Mouse (Mus musculus): ENCODE measurements at regions not wholly inside any gene's neighbourhood (a gene's known extent, or its start where the extent isn't known, plus 50 kb on each side); places are given as distances from the start of the nearest gene placed in this dataset.
"Not testable (repeated sequence)": the region's sequence is repeated elsewhere in the genome, so short reads cannot be mapped to it uniquely, and the experiment has no call there.

GRCm38 (mm10) chr1:149129767-149130287, 831.3 kb downstream of the Pla2g4a start:
- no peak for DNase-seq (ENCODE audit: low spot score)

GRCm38 (mm10) chr1:149129138-149129537, 832.0 kb downstream of the Pla2g4a start:
- DNase-seq (ENCODE audit: low spot score), result no peak

DNA sequence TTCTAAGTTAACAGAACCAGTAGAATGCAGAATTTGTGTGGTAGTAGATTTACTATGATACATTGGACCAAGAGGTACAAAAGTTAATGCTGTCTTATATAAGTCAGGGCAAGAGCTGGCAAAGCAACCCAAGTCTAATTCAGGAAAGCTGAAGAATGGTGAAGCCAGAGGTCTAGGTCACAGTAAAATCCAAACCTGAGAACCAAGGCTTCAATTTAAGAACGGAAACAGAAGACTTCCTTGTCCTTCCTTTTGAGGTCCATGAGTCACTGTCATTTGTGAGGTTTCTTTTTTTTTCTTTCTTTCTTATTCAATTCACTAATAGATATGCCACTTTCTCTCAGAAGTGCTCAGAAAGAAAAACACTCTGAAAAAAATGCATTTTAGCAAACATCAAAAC, 833.4 kb downstream of the Pla2g4a start:
- DNase-seq (ENCODE audit: low spot score), result no peak

DNA sequence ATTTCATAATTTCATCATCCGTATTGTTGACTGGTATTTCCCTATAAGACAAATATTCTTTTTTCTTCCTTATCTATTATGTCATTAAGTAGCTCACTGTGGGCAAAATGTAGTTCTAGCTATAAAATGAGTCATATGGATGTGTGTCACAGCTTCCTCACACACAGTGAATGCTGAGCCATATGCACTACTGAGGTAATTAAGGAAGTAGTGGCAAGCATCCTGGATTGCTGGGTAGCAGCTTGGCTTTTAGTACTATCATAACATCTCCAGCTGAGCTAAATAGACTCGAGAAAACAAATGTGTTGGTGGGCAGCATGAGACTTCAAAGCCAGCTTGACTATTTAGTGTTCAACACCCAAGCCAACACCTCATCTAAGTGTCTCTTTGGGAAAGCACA, 857.7 kb downstream of the Pla2g4a start:
- DNase-seq (ENCODE audit: low spot score), result no peak

DNA sequence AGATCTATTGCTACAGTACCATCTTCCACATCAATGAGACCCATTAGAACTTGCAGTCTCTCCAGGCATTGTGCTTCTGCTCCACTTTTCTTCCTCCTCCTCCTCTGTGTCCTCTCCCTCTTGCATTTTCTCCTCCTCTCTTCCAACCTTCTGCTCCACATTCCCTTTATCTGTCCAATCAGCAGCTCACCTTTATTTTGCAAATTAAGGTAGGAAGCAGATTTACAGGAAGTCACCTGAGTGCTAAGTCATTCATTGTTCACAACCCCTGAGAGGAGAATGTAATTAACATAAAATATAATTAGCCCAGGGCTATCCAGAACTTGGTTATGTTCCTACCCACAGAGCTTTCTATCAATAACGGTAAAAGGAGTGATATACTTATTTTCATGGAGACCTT, 863.7 kb downstream of the Pla2g4a start:
- no peak for DNase-seq (ENCODE audit: low spot score)

DNA sequence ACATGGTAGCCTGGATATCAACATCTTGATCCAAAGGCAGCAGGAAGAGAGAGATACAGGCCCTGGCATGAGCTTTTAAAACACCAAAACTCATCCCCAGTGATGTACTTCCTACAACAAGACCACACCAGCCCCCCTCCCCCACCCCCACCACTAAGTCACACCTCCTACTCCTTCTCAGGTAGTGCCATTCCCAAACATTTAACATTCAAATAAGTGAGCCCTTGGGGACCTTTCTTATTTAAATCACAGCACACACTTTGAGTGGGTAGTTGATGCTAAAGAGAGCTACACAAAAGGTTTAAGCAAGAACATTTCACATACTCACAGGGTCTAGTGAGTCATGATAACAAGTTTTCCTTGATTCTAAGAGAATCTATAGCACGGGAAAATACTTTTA, 886.4 kb downstream of the Pla2g4a start:
- no peak for DNase-seq (ENCODE audit: low spot score)

GRCm38 (mm10) chr1:149069570-149069969, 891.5 kb downstream of the Pla2g4a start:
- no peak for DNase-seq (ENCODE audit: low spot score)

GRCm38 (mm10) chr1:149063011-149063410, 898.1 kb downstream of the Pla2g4a start:
- DNase-seq (ENCODE audit: low spot score), result not testable (repeated sequence)

GRCm38 (mm10) chr1:149038188-149038967, 922.7 kb downstream of the Pla2g4a start:
- DNase-seq (ENCODE audit: low spot score), result no peak

- no peak for DNase-seq (ENCODE audit: low spot score)
Measured at GRCm38 (mm10) chr1:149028316-149028715, 932.8 kb downstream of the Pla2g4a start.

DNA sequence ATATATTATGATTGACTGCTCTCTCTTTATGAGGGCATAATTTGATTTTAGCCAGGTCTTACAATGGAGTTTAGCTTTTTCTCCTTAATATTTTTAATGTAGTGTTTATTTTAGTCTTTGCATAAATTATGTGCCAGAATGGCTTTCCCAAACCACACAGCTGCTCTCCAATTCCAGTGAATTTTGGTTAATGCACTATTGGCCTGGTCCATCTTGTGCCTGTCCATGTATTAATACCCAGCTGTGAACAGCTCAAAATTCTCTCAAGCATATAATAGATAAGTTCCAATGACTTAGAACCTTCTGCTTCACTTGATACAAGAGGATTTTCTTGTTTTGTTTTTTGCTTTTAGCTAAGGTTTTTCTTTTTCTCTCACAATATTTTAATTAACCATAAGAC, 939.4 kb downstream of the Pla2g4a start:
- no peak for DNase-seq (ENCODE audit: low spot score)

DNA sequence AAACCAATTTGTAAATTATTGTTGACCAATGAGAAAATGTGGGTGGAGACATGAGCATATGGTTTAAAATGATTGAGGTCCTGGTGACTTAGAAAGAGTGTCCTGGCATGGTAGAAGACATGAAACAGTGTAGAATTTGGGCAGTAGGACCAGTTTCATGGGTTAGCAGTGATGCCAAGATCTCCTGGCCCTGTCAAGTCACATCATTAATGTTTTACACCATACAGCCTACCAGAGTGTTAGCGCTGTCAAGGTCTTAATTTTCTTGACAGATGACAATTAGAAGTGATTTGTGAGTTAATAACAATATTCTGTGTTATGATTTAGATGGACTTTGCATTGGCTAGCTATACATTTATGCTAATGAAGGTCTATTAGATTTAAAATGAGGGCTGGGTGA, 939.8 kb downstream of the Pla2g4a start:
- DNase-seq (ENCODE audit: low spot score), result no peak

GRCm38 (mm10) chr1:149014559-149014958, 946.5 kb downstream of the Pla2g4a start:
- no peak for DNase-seq (ENCODE audit: low spot score)

- no peak for DNase-seq (ENCODE audit: low spot score)
Measured at GRCm38 (mm10) chr1:149010767-149011166, 950.3 kb downstream of the Pla2g4a start.

GRCm38 (mm10) chr1:149000092-149000491, 961.0 kb downstream of the Pla2g4a start:
- DNase-seq (ENCODE audit: low spot score), result no peak

DNA sequence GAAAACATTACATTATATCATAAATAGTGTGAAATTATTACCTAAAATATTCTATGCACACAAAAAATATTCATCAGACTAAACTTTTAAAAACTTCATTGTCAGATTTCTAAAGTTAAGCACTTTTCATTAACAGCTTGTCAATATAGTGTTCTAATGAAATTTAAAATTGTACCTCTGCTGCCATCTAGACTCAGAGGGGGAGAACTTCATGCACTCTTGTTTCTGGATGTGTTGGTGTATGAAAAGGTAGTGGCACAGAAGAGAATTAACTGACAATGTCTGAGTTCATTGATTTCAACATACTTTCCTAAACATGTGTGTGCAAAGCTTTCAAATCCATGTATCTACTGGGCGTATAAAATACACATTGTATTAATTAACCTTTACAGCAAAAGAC, 967.5 kb downstream of the Pla2g4a start:
- DNase-seq (ENCODE audit: low spot score), result no peak

- DNase-seq (ENCODE audit: low spot score), result no peak
Measured at GRCm38 (mm10) chr1:148977377-148977776, 983.7 kb downstream of the Pla2g4a start.

GRCm38 (mm10) chr1:148965358-148965757, 995.7 kb downstream of the Pla2g4a start:
- DNase-seq (ENCODE audit: low spot score), result no peak

- DNase-seq (ENCODE audit: low spot score), result no peak
Measured at GRCm38 (mm10) chr1:148934366-148934765, 1026.7 kb downstream of the Pla2g4a start.

DNA sequence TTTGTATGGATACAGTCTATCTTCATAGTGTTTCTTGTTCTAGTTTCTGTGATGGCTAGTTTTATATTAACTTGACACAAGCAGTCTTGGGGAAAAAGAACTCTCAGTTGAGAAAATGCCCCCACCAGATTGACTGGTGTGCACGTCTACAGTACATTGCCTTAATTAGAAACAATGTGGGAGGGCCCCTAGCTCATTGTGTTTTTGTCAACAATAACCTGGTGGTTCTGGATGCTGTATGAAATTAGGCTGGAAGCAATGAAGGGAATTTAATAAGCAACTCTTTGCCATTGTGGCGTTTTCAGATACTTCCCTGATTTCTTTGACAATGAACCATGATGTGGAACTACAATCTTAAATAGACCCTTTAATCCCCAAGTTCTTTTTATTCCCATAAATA, 1036.6 kb downstream of the Pla2g4a start:
- no peak for DNase-seq (ENCODE audit: low spot score)

DNA sequence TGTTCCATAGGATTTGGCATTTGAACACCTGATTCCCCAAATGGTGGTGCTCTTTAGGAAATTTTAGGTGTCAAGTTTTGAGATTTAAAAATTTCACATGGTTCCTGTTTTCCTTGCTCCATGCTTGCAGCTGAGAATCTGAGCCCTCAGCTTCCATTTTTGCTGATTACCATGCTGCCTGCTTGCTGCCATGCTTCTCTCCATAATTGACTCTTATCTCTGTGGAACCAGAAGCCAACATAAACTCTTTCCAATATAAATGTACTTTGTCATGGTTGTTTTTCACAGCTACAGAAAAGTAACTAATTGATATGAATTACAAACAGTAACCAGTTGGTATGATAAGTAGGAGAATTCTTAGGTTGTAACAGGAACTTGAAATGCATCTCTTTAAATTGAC, 1044.0 kb downstream of the Pla2g4a start:
- no peak for DNase-seq (ENCODE audit: low spot score)

- DNase-seq (ENCODE audit: low spot score), result no peak
Measured at GRCm38 (mm10) chr1:148912819-148913218, 1048.3 kb downstream of the Pla2g4a start.

- no peak for DNase-seq (ENCODE audit: low spot score)
Measured at GRCm38 (mm10) chr1:148904067-148904466, 1057.0 kb downstream of the Pla2g4a start.

All from gastrocnemius, adult 18-20 months (tissue).